Mouse (Mus musculus): Measurements from ENCODE around the gene Slc38a6. TPM values are rescaled to one million over a fixed set of nuclear protein-coding genes. Genes with fewer than 3 reads are reported as not detected.

Slc38a6 gene
- total and polyA plus RNA-seq, 3 experiments, result 7.0 to 15.4 (median 10.2) TPM

GRCm38 (mm10) chr12:73347202-73347601, 60.6 kb downstream of the Slc38a6 start:
- in situ Hi-C loops (cut with MboI; ENCODE audit: low pct_ligation_motif_present, low pct_unique_long_range_greater_than_20kb, low sequenced_read_pairs) (no loop called here), dilution Hi-C loops (cut with MboI; ENCODE audit: extremely low pct_ligation_motif_present, extremely low pct_unique_long_range_greater_than_20kb, low sequenced_read_pairs) (no loop called here)
- TF ChIP-seq KAT2A (IDR thresholded peaks at IDR 0.05; ENCODE audit: insufficient replicate concordance, low read length) (no peak), BHLHE40 (IDR thresholded peaks at IDR 0.05; ENCODE audit: low read depth, low read length) (no peak), TCF12 (IDR thresholded peaks at IDR 0.05; ENCODE audit: low read depth, low read length) (no peak), POLR2A (IDR thresholded peaks at IDR 0.05; ENCODE audit: low read depth, low read length) (no peak), GABPA (IDR thresholded peaks at IDR 0.05; ENCODE audit: insufficient replicate concordance, low read depth, low read length) (no peak), NELFE (IDR thresholded peaks at IDR 0.05; ENCODE audit: low read depth, low read length) (no peak), CHD1 (IDR thresholded peaks at IDR 0.05; ENCODE audit: low read depth, low read length) (no peak), POLR2AphosphoS2 (IDR thresholded peaks at IDR 0.05; ENCODE audit: low read depth, low read length) (no peak), ZC3H11A (IDR thresholded peaks at IDR 0.05; ENCODE audit: low read depth, low read length) (no peak), ETS1 (conservative IDR thresholded peaks at IDR 0.05; ENCODE audit: low read depth, low read length) (no peak), USF1 (IDR thresholded peaks at IDR 0.05; ENCODE audit: low read depth, low read length) (no peak), ELF1 (IDR thresholded peaks at IDR 0.05; ENCODE audit: low read depth, low read length) (no peak), ZNF384 (IDR thresholded peaks at IDR 0.05; ENCODE audit: low read depth, low read length) (no peak), IRF4 (IDR thresholded peaks at IDR 0.05; ENCODE audit: low read depth, low read length) (no peak), USF2 (conservative IDR thresholded peaks at IDR 0.05; ENCODE audit: low read depth, low read length) (no peak), MYC (IDR thresholded peaks at IDR 0.05; ENCODE audit: low read depth, low read length) (no peak), UBTF (IDR thresholded peaks at IDR 0.05; ENCODE audit: low read depth, low read length) (no peak)

GRCm38 (mm10) chr12:73350466-73350865, 63.9 kb downstream of the Slc38a6 start:
- dilution Hi-C loops (cut with MboI; ENCODE audit: extremely low pct_ligation_motif_present, extremely low pct_unique_long_range_greater_than_20kb, low sequenced_read_pairs), result no loop called here
- no peak for DNase-seq (ENCODE audit: extremely low read depth)
- H3K9me3 ChIP-seq (replicated peaks; ENCODE audit: low read length), result no peaks in the 10 kb centered on the region
- H3K9ac ChIP-seq (ENCODE audit: insufficient read depth, low read depth), result no peak overlapping the region
- no peak overlapping the region for H3K4me2 ChIP-seq (ENCODE audit: insufficient read depth, low read depth, poor library complexity, severe bottlenecking)
- no peaks in the 10 kb centered on the region for H3K27me3 ChIP-seq (replicated peaks)
- H3K4me1 ChIP-seq (ENCODE audit: control insufficient read depth in 1 of 2, insufficient read depth in 2 of 2), result peaks cover 2 to 22% of the 10 kb centered on the region in 2 experiments; a peak in 2 of 4 replicates
- no peak overlapping the region for H3K27ac ChIP-seq (ENCODE audit: insufficient read depth, low read depth)
- in situ Hi-C loops (cut with MboI; ENCODE audit: low pct_ligation_motif_present, low pct_unique_long_range_greater_than_20kb, low sequenced_read_pairs), result no loop called here
- H3K4me3 ChIP-seq (replicated peaks in 1 of 3; ENCODE audit: low read depth in 2 of 3, low read length in 2 of 3, poor library complexity in 1 of 3), result no peak overlapping the region
- TF ChIP-seq POLR2AphosphoS2 (IDR thresholded peaks at IDR 0.05; ENCODE audit: low read depth, low read length), result no peak
- no peak for TF ChIP-seq E2F4 (IDR thresholded peaks at IDR 0.05; ENCODE audit: insufficient replicate concordance, low read depth, low read length)
- TF ChIP-seq MAFK (IDR thresholded peaks at IDR 0.05; ENCODE audit: insufficient replicate concordance, low read length), result no peak
- no peak for TF ChIP-seq ELF1 (IDR thresholded peaks at IDR 0.05; ENCODE audit: low read depth, low read length)
- TF ChIP-seq UBTF (IDR thresholded peaks at IDR 0.05; ENCODE audit: low read depth, low read length), result no peak
- no peak for TF ChIP-seq POLR2A (IDR thresholded peaks at IDR 0.05; ENCODE audit: low read depth, low read length)
- TF ChIP-seq RAD21 (IDR thresholded peaks at IDR 0.05; ENCODE audit: low read depth, low read length), result no peak
- no peak for TF ChIP-seq MXI1 (IDR thresholded peaks at IDR 0.05; ENCODE audit: low read depth, low read length)
- TF ChIP-seq MAX (IDR thresholded peaks at IDR 0.05; ENCODE audit: low read length), result no peak
- peaks cover 3 to 51% of the 10 kb centered on the region in 2 experiments for H3K36me3 ChIP-seq (replicated peaks in 1 of 2; ENCODE audit: control insufficient read depth in 1 of 2, insufficient read depth in 1 of 2, low read length in 1 of 2)
- H3K79me2 ChIP-seq (replicated peaks; ENCODE audit: control insufficient read depth, extremely low read depth, insufficient read depth, poor library complexity, severe bottlenecking), result no peaks in the 10 kb centered on the region

More at GRCm38 (mm10) chr12:73347202-73347601, 60.6 kb downstream of the Slc38a6 start:
- H3K4me1 ChIP-seq (ENCODE audit: control insufficient read depth in 1 of 2, insufficient read depth in 2 of 2), result no peaks in the 10 kb centered on the region
- H3K9ac ChIP-seq (ENCODE audit: insufficient read depth, low read depth), result no peak overlapping the region
- H3K9me3 ChIP-seq (replicated peaks; ENCODE audit: low read length), result no peaks in the 10 kb centered on the region
- no peak overlapping the region for H3K27ac ChIP-seq (ENCODE audit: insufficient read depth, low read depth)
- H3K4me2 ChIP-seq (ENCODE audit: insufficient read depth, low read depth, poor library complexity, severe bottlenecking), result no peak overlapping the region
- DNase-seq (ENCODE audit: extremely low read depth), result no peak
- no peak overlapping the region for H3K4me3 ChIP-seq (replicated peaks in 1 of 3; ENCODE audit: low read depth in 2 of 3, low read length in 2 of 3, poor library complexity in 1 of 3)
- H3K36me3 ChIP-seq (replicated peaks in 1 of 2; ENCODE audit: control insufficient read depth in 1 of 2, insufficient read depth in 1 of 2, low read length in 1 of 2), result peaks cover 13 to 63% of the 10 kb centered on the region in 2 experiments
- H3K27me3 ChIP-seq (replicated peaks), result no peaks in the 10 kb centered on the region
- H3K79me2 ChIP-seq (replicated peaks; ENCODE audit: control insufficient read depth, extremely low read depth, insufficient read depth, poor library complexity, severe bottlenecking), result no peaks in the 10 kb centered on the region
